Mouse (Mus musculus): ENCODE data around the gene Mrgpre.

The Mrgpre gene

GRCm38 (mm10) chr7:143783996-143784829, at the start of gene Mrgpre:
Gene Mrgpre, minus strand, starts transcription at chr7:143784500.
- CTCF ChIA-PET, result interaction anchor here (0.6 to 1.0 kb wide), 2 partner anchors 36 to 502 kb away, joined by 3 read pairs; no protein-coding TSS in a partner anchor

DNA sequence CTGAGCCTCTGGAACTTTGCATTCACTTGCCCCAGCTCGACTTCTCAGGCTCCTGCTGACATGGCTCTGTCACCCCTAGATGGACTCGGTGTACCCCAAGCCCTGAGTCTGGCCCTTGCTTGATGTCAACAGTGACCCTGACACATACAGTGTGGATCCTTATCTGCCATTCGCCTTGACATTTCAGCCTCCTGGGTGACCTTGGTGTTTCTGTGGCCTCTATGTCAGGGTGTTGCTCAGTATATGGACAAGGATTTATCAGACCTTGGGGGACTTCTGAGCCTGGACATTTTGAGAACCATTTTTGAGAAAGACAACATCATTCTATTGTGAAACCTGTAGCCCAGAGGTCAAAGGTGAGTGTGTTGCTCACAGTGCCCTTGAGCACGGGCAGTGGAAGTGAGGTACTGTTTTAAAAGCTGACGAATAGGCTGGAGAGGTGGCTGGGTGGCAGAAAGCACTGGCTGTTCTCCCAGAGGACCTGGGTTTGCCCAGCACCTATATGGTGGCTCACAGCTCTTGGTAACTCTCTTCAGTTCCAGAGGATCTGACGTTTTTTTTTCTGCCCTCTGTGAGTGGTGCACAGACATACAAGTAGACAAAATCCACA, 49.4 kb upstream of the Mrgpre start:
- CTCF ChIA-PET, result no interaction called here

GRCm38 (mm10) chr7:143832611-143833010, 48.3 kb upstream of the Mrgpre start:
- CTCF ChIA-PET, result interaction anchor here (0.6 kb wide), 1 partner anchor 1604 kb away, joined by 3 read pairs; no protein-coding TSS in a partner anchor

- CTCF ChIA-PET, result no interaction called here
Measured at GRCm38 (mm10) chr7:143832196-143832595, 47.9 kb upstream of the Mrgpre start.

- CTCF ChIA-PET, result no interaction called here
Measured at GRCm38 (mm10) chr7:143830399-143830798, 46.1 kb upstream of the Mrgpre start.

- CTCF ChIA-PET, result interaction anchor here (0.9 to 1.5 kb wide), 2 partner anchors 8 to 15 kb away, joined by 3 to 4 read pairs; no protein-coding TSS in a partner anchor
Measured at GRCm38 (mm10) chr7:143829504-143830331, 45.4 kb upstream of the Mrgpre start.

DNA sequence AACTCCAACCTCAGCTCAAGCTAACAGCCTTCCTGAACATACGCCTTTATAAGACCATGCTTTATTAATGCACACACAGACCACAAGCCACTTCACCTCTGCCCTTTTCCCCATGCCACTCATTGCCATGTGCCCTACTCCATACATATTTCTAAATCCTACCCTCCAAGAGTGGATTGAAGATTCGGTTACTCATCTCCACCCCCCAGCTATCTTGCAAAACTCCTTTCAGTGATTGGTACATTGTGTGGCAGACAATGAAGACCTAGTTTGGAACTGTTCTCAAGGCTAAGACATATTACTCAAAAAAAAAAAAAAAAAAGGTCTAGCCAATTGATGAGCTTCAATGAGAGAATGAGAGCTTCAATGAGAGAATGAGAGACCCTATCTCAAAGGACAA, 42.7 kb upstream of the Mrgpre start:
- CTCF ChIA-PET, result no interaction called here

GRCm38 (mm10) chr7:143823266-143823605, 38.9 kb upstream of the Mrgpre start:
- CTCF ChIA-PET, result interaction anchor here (0.6 kb wide), 1 partner anchor 84 kb away, joined by 4 read pairs; no protein-coding TSS in a partner anchor

DNA sequence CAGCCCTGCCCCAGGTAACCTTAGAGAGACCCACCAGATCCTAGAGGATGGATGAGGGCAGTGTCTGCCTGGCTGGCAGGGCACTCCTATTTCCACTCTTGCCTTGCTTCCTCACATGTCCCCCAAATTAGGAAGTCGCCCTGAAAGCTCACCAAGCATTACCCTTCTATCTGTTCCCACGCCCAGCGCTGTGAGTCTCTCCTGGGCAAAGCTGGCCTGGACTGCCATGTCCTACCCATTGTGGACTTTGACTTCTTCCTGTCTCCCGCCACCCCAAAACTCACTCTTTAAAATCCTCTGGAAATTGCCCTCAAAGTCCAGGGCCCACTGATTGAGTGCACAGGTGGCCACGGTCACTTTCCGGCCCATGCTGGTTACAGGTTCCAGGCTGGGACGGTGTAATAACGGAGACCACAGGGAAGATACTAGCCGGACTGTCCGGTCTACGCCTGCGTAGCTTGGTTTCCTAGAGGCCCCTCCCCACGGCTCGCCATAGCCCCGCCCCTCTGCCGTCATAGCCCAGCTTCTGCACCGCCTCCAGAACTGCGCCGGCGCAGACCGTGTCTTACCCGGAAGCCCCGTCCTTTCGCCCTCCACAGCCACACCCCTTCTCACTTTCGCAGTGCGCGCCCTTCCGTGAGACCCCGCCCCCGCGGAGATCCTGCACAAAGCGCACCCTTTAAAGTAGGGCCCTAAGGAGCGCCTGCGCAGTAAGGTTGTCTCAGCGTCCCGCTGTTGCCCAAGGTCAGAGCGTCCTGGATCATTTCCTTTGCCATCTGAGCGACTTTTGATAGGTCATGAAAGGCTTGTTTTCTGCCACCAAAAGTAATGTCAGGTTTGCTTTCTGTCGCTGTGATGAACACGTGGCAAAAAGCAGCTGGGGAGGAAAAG, 38.3 kb upstream of the Mrgpre start, which contains the start of the genes Nadsyn1 and Dhcr7:
Gene Nadsyn1 (minus strand): TSS at position 475 of the 891 bp plus-strand sequence.
Gene Dhcr7 (plus strand): TSS at position 771 of the 891 bp plus-strand sequence.
- CTCF ChIA-PET, result interaction anchor here (0.6 kb wide), 1 partner anchor 85 kb away, joined by 4 read pairs; no protein-coding TSS in a partner anchor

DNA sequence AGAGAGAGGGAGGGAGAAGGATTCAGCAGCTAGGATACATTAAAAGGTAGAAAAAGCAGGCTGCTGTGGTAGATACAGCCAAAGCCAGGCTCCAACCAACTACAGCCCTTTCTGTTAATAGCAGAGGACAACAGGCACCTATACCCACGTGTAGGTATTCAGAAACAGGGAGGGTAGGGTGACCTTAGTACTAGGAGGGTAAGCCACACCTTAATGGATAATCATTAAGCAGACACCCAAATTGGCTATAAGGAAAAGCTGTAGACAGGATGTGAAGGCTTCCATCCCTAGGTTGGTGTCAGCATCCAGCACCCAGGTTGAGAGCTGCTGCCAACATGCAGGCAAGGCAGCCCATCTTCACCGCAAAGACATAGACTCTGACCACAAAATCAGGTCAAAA, 36.9 kb upstream of the Mrgpre start:
- CTCF ChIA-PET, result interaction anchor here (1.0 kb wide), 1 partner anchor 8 kb away, joined by 3 read pairs; no protein-coding TSS in a partner anchor

DNA sequence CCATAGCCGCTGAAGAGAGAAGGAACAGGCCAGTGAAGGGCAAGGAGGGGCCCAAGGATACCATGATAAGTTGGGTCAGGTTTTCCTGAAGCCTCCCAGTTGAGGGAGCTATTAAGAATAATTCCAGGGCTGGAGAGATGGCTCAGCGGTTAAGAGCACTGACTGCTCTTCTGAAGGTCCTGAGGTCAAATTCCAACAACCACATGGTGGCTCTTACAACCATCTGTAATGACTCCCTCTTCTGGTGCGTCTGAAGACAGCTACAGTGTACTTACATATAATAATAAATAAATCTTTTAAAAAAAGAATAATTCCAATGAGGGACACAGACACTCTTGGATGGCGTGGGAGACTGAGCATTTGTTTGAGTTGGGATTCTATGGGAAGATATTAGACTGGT, 34.9 kb upstream of the Mrgpre start:
- CTCF ChIA-PET, result interaction anchor here (1.1 kb wide), 1 partner anchor 35 kb away, joined by 3 read pairs; the partner anchor contains the start of gene Mrgpre

GRCm38 (mm10) chr7:143808909-143809308, 24.6 kb upstream of the Mrgpre start:
- CTCF ChIA-PET, result interaction anchor here (0.6 kb wide), 1 partner anchor 279 kb away, joined by 3 read pairs; no protein-coding TSS in a partner anchor

DNA sequence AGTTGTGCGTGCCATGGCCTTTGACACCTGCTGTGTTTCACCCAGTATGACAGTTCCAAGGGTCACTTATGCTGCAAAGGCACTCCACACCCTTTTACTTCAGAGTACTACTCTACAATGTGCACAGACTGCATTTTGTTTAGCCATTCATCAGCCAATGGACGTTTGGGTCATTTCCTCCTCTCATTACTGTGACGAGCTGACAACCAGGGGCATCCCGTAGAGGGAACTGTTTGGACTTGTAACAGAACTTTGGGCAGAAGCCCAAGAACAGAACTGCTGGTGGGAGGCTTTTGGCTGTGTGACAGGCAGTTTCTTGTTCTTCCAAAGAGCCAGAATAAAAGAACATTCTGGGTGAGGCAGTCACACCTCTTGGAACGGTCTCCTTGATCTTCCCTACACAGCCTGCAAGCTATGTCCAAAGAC, 20.9 kb upstream of the Mrgpre start:
- CTCF ChIA-PET, result no interaction called here

- CTCF ChIA-PET, result no interaction called here
Measured at GRCm38 (mm10) chr7:143801195-143802065, 17.1 kb upstream of the Mrgpre start.

DNA sequence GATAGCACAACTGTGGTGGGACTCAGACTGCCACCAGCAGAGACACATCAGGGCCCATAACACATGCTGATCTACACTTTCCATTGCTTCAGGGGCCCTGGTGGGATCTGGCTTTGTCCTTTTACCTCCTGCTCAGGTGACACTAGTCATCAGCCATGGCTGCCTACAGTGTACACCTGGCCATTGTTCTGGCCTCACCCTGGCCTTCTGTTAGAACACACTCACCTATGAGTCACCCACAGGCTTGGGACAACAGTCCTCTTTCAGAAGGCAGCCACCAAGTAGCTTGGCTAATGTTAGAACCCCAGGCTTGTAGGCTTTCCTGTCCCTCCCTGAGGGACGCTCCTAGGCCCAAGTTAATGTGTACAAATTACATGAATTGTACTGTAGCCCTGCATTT, 16.5 kb upstream of the Mrgpre start:
- CTCF ChIA-PET, result no interaction called here

DNA sequence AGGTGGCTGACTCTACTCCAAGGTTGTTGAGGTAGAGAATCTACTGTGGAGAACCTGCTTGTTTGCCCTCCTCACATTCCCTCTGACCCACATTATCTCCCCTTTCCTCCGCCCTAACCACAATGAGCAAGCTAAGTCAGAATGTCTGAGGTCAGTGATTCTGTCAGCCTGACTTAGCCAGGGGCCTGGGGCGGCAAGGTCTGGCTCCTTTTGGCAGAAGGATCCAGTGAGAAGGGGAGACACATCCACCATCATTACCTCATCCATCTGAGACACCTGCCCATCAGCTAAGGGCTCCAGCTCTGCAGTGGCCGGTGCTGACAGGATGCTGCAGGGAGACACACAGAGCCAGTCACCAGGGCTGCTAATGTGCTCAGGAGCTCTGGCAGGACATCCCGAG, 14.5 kb upstream of the Mrgpre start:
- CTCF ChIA-PET, result interaction anchor here (0.6 kb wide), 1 partner anchor 628 kb away, joined by 3 read pairs; no protein-coding TSS in a partner anchor

DNA sequence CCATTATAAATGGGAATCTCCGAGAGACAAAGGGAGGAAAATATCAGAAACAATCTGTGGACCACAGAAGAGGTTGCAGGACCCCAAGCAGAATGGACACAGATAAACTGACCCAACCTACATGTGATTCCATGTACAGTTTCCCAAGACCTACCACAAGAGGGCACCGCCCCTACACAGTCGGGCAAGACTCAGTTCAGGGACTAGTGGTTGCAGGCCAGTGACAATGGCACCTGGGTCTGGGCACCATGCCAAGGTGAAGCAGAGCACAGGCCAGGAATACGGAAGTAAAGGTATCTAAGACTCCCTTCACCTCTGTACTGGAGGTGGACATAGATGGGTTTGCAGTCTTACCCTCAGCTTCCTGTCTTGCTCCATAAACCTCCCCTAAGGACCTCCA, 8.8 kb upstream of the Mrgpre start:
- CTCF ChIA-PET, result interaction anchor here (0.9 kb wide), 1 partner anchor 12 kb away, joined by 3 read pairs; no protein-coding TSS in a partner anchor

- CTCF ChIA-PET, result no interaction called here
Measured at GRCm38 (mm10) chr7:143792336-143792985, 8.2 kb upstream of the Mrgpre start.
